Mouse (Mus musculus): ENCODE measurements at regions not wholly inside any gene's neighbourhood (a gene's known extent, or its start where the extent isn't known, plus 50 kb on each side); places are given as distances from the start of the nearest gene placed in this dataset.

- DNase-seq = no peak
- Histone ChIP-seq H3K27ac (ENCODE audit: insufficient read depth, low read depth, low read length) (no peak overlapping the region), H3K36me3 (ENCODE audit: control insufficient read depth, insufficient read depth, low read length) (no peaks in the 10 kb centered on the region), H3K4me3 (ENCODE audit: insufficient read depth, low read depth, low read length) (no peak overlapping the region), H3K4me1 (ENCODE audit: control insufficient read depth, insufficient read depth, low read length) (no peaks in the 10 kb centered on the region), H3K27me3 (replicated peaks; ENCODE audit: control insufficient read depth, insufficient read depth, low read length) (no peaks in the 10 kb centered on the region)
- 64% methylated on average over 4 of the region's 4 CpGs for WGBS
- TF ChIP-seq CTCF (conservative IDR thresholded peaks at IDR 0.05; ENCODE audit: insufficient read depth, insufficient read length, low read depth, low read length) = no peak
- TF ChIP-seq POLR2A (IDR thresholded peaks at IDR 0.05; ENCODE audit: low read depth, low read length) = no peak
These were observed 169.8 kb downstream of the Diras2 start for GRCm38 (mm10) chr13:52361177-52361846.

GRCm38 (mm10) chr13:52362266-52362665, 168.8 kb downstream of the Diras2 start:
- TF ChIP-seq CTCF (conservative IDR thresholded peaks at IDR 0.05; ENCODE audit: insufficient read depth, insufficient read length, low read depth, low read length) (no peak), POLR2A (IDR thresholded peaks at IDR 0.05; ENCODE audit: low read depth, low read length) (no peak)
- Histone ChIP-seq H3K27me3 (replicated peaks; ENCODE audit: control insufficient read depth, insufficient read depth, low read length) (no peaks in the 10 kb centered on the region), H3K4me1 (ENCODE audit: control insufficient read depth, insufficient read depth, low read length) (no peaks in the 10 kb centered on the region), H3K4me3 (ENCODE audit: insufficient read depth, low read depth, low read length) (no peak overlapping the region), H3K36me3 (ENCODE audit: control insufficient read depth, insufficient read depth, low read length) (no peaks in the 10 kb centered on the region), H3K27ac (ENCODE audit: insufficient read depth, low read depth, low read length) (no peak overlapping the region)
- 85% methylated on average over 5 of the region's 5 CpGs for WGBS
- DNase-seq = no peak

DNA sequence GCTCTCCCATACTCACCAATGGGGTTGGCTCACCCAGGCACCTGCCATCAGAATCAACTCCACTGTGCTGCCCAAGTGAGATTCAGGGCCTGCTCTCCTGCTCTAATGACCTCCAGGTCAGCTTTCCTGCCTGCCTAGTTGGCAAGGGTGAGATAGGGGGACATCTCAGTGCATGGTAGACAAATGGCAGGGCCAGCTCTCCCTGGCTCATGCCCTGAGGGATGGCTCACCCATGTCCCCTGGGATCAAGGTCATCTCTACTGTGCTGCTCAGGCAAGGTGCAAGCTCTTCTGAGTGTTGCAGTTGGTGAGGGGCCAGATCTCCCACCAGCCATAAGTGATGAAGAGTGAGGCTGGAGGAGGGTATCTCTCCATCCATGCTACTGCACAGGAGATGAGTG, 161.2 kb downstream of the Diras2 start:
- no peak for DNase-seq
- Histone ChIP-seq H3K4me1 (ENCODE audit: control insufficient read depth, insufficient read depth, low read length) (no peaks in the 10 kb centered on the region), H3K27me3 (replicated peaks; ENCODE audit: control insufficient read depth, insufficient read depth, low read length) (no peaks in the 10 kb centered on the region), H3K4me3 (ENCODE audit: insufficient read depth, low read depth, low read length) (no peak overlapping the region), H3K36me3 (ENCODE audit: control insufficient read depth, insufficient read depth, low read length) (no peaks in the 10 kb centered on the region), H3K27ac (ENCODE audit: insufficient read depth, low read depth, low read length) (no peak overlapping the region)
- no peak for TF ChIP-seq POLR2A (IDR thresholded peaks at IDR 0.05; ENCODE audit: low read depth, low read length)
- TF ChIP-seq CTCF (conservative IDR thresholded peaks at IDR 0.05; ENCODE audit: insufficient read depth, insufficient read length, low read depth, low read length) = no peak

DNA sequence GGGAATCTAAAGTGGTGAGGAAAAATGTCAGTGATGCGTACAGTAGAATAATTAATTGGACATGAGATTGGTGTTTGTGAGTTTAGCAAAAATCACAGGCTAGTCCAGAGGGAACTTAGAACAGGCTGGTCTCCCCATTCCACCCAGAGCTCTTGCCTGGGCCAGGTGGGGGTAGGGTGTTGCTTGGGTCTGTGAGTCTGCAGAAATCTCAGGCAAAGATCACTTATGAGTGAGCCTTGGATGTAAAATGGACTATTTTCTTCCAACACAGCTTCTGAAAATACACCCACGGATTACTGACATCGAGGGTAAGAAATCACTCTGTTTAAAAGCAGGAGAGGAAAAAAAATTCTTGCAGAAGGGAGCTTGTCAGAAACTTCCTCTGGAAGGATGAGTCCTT, 159.1 kb downstream of the Diras2 start:
- no peaks in the 10 kb centered on the region for H3K27me3 ChIP-seq (replicated peaks; ENCODE audit: control insufficient read depth, insufficient read depth, low read length)
- TF ChIP-seq CTCF (conservative IDR thresholded peaks at IDR 0.05; ENCODE audit: insufficient read depth, insufficient read length, low read depth, low read length) = no peak
- no peak for DNase-seq
- no peaks in the 10 kb centered on the region for H3K36me3 ChIP-seq (ENCODE audit: control insufficient read depth, insufficient read depth, low read length)
- H3K4me1 ChIP-seq (ENCODE audit: control insufficient read depth, insufficient read depth, low read length) = no peaks in the 10 kb centered on the region
- WGBS = 67% methylated on average over 3 of the region's 3 CpGs
- no peak overlapping the region for H3K27ac ChIP-seq (ENCODE audit: insufficient read depth, low read depth, low read length)
- no peak overlapping the region for H3K4me3 ChIP-seq (ENCODE audit: insufficient read depth, low read depth, low read length)

GRCm38 (mm10) chr13:52374781-52375180, 156.3 kb downstream of the Diras2 start:
- Histone ChIP-seq H3K4me3 (ENCODE audit: insufficient read depth, low read depth, low read length) (no peak overlapping the region), H3K27me3 (replicated peaks; ENCODE audit: control insufficient read depth, insufficient read depth, low read length) (no peaks in the 10 kb centered on the region), H3K36me3 (ENCODE audit: control insufficient read depth, insufficient read depth, low read length) (no peaks in the 10 kb centered on the region), H3K27ac (ENCODE audit: insufficient read depth, low read depth, low read length) (no peak overlapping the region), H3K4me1 (ENCODE audit: control insufficient read depth, insufficient read depth, low read length) (no peaks in the 10 kb centered on the region)
- DNase-seq = no peak
- WGBS = 70% methylated on average over 3 of the region's 3 CpGs
- TF ChIP-seq POLR2A (IDR thresholded peaks at IDR 0.05; ENCODE audit: low read depth, low read length) = no peak
- TF ChIP-seq CTCF (conservative IDR thresholded peaks at IDR 0.05; ENCODE audit: insufficient read depth, insufficient read length, low read depth, low read length) = no peak

DNA sequence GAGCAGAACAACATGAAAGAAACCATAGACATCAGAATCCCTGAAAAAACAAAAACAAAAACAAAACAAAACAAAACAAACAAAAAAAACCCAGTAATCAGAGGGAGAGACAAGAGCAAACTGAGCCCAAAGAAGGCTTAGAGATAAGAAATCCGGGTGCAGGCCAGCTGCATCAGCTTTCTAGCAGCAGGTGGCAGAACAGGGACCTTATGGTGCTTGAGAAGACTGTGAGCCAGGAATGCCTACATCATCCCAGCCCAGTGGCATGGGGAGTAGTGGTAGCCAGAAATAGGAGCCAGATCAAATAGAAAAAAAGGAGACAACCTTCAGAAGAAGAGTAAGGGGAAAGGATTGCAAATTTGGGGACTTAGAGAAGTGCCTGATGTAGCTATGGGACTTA, 152.8 kb downstream of the Diras2 start:
- 68% methylated on average over 1 of the region's 1 CpGs for WGBS
- no peaks in the 10 kb centered on the region for H3K36me3 ChIP-seq (ENCODE audit: control insufficient read depth, insufficient read depth, low read length)
- H3K27ac ChIP-seq (ENCODE audit: insufficient read depth, low read depth, low read length) = no peak overlapping the region
- DNase-seq = no peak
- TF ChIP-seq CTCF (conservative IDR thresholded peaks at IDR 0.05; ENCODE audit: insufficient read depth, insufficient read length, low read depth, low read length) = no peak
- no peak for TF ChIP-seq POLR2A (IDR thresholded peaks at IDR 0.05; ENCODE audit: low read depth, low read length)
- H3K4me3 ChIP-seq (ENCODE audit: insufficient read depth, low read depth, low read length) = no peak overlapping the region
- no peaks in the 10 kb centered on the region for H3K27me3 ChIP-seq (replicated peaks; ENCODE audit: control insufficient read depth, insufficient read depth, low read length)
- no peaks in the 10 kb centered on the region for H3K4me1 ChIP-seq (ENCODE audit: control insufficient read depth, insufficient read depth, low read length)

DNA sequence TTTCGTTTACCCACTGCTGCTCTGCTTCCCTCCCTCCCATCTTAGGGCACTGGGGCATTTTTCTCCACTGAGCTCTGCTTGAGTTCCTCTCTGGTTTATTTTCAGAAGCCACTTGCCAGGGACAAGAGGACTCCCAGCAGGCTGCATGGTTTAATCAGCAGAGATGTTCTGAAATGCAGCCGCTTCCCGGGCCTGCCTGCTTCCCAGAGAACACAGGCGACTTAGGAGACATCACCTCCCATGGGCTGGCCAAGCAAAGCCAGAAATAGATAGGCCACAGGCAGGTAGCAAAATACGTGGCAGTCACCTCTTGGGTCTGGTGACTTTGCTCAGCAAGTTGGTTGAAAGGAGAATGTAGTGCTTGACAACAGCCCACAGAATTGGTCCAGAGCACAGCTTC, 141.8 kb downstream of the Diras2 start:
- Histone ChIP-seq H3K27me3 (replicated peaks; ENCODE audit: control insufficient read depth, insufficient read depth, low read length) (no peaks in the 10 kb centered on the region), H3K4me1 (ENCODE audit: control insufficient read depth, insufficient read depth, low read length) (no peaks in the 10 kb centered on the region), H3K36me3 (ENCODE audit: control insufficient read depth, insufficient read depth, low read length) (no peaks in the 10 kb centered on the region), H3K27ac (ENCODE audit: insufficient read depth, low read depth, low read length) (no peak overlapping the region), H3K4me3 (ENCODE audit: insufficient read depth, low read depth, low read length) (no peak overlapping the region)
- no peak for DNase-seq
- WGBS = 89% methylated on average over 5 of the region's 5 CpGs
- TF ChIP-seq POLR2A (IDR thresholded peaks at IDR 0.05; ENCODE audit: low read depth, low read length) (no peak), CTCF (conservative IDR thresholded peaks at IDR 0.05; ENCODE audit: insufficient read depth, insufficient read length, low read depth, low read length) (no peak)
